Mouse (Mus musculus) forelimb bud, embryonic 11.5 days (tissue): Measurements from ENCODE around the gene Manf.

Source experiments
- DNase-seq: peaks from one replicate; pipeline ENCODE4 v3.0.0-alpha.2; 2012; ENCODE audit warnings: low read depth, low spot score

Manf gene

DNA sequence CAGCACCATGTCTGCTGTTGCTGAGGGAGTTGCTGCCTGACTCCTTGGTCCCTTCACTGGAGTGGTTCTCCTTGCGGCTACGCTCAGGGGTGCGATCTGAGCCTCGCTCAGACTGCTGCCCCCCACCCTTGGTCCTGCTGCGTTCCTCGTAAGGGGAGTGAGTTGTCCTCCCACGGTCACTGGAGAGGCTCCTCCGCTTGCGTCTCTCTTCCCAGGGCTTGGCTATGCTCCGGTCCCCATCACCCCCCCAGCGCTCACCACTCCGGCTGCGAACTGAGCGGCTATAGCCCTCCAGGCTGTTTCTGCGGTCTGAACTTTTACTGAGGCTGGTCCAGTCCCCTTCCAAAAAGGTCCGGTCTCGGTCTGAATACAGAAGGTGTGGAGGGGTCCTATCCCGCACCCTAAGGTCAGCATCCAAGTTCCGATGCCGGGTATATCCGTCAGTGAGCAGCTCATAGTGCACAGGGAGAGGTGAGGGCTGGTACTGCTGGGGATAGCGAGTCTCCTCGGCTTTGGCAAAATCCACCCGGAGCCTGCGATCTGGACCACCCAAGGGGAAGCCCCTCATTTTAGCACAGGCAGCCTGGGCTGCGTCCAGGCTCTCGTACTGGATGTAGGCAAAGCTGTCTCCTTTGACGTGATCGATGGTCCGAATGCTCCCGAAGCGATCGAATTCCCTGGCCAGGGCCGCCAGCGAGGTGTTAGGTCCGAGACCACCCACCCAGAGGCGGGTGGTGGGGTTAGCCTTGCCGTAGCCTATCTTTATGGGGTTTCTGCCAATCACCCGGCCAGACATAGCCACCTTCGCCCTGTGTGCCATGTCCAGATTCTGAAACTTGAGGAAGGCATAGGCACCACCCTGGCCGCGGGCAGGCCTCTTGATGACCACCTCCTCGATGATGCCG lies 6.5 kb downstream of the Manf start:
- DNase-seq = no peak

GRCm38 (mm10) chr9:106884306-106884705 lies 7.5 kb downstream of the Manf start:
- peak; percentile 33 for DNase-seq

DNA sequence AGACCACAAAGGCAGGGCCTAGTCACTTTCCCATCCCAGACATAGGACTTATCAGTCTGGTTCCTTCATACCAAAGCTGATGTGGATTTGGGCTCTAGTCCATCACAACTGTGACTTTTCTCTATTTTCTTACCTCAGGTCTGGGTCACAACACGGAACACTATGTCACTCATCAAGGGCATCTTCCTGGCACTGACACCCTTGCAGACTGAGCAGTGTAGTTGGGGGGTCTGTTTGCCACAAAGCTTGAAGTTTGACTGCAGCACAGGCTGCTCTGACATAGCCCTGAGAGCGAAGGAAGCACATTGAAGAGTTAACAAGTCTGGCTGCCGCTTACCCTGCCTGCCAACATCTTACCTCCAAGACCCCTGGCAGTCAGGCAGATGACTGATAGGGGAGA lies 8.7 kb downstream of the Manf start:
- DNase-seq = no peak

- DNase-seq = no peak
Observed at GRCm38 (mm10) chr9:106882176-106882575, 9.6 kb downstream of the Manf start.

- DNase-seq = no peak
Observed at GRCm38 (mm10) chr9:106881071-106881755, 10.6 kb downstream of the Manf start.

DNA sequence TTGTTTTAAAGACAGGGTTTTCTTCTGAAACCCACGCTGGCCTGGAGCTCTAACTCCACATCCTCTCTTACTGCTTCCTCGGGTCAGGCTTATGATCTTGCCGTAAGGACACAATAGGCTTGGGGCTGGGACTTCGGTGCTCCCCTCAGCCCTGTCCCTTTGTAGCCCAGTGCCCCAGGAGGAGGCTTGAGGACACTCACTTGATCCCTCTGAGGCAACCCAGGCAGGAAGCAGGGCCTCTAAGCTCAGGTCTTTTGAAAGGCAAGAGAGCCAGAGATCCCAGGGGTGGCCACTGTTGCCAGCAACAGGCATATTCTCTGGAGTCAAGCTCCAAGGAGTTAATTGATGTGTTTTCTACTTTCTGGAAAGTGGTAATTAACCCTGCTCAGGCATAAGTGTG lies 12.3 kb downstream of the Manf start:
- DNase-seq = no peak

- no peak for DNase-seq
Observed at GRCm38 (mm10) chr9:106876666-106877065, 15.1 kb downstream of the Manf start.

GRCm38 (mm10) chr9:106874216-106874615 lies 17.6 kb downstream of the Manf start:
- no peak for DNase-seq

GRCm38 (mm10) chr9:106858036-106858435 lies 33.7 kb downstream of the Manf start:
- DNase-seq = no peak

DNA sequence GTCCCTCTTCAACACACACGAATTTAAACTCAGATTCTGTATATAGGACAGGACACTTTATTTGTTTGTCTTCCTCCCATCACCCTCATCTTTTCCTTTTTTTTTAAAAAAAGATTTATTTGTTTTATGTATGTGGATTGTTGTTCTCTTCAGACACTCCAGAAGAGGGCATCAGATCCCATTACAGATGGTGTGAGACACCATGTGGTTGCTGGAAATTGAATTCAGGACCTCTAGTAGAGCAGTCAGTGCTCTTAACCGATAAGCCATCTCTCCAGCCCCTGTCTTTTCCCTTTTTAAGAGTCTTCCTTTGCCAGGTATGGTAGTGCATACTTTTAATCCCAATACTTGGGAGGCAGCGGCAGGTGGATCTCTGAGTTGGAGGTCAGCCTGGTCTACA lies 35.1 kb downstream of the Manf start:
- no peak for DNase-seq

- no peak for DNase-seq
Observed at GRCm38 (mm10) chr9:106842800-106843199, 49.0 kb downstream of the Manf start.

DNA sequence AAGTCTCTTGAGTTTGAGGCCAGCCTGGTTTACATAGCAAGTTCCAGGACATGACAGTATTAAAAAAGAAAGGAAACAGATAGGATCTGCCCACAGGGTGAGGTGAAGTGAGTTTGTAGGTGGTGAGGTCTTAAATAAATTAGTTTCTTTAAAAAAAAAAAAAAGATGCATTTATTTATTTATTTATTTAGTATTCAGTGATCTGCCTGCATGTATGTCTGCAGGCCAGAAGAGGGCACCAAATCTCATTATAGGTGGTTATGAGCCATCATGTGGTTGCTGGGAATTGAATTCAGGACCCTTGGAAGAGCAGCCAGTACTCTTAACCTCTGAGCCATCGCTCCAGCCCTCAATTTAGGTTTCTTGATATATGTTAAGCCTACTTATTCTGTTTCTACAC lies 51.2 kb downstream of the Manf start:
- DNase-seq = no peak

DNA sequence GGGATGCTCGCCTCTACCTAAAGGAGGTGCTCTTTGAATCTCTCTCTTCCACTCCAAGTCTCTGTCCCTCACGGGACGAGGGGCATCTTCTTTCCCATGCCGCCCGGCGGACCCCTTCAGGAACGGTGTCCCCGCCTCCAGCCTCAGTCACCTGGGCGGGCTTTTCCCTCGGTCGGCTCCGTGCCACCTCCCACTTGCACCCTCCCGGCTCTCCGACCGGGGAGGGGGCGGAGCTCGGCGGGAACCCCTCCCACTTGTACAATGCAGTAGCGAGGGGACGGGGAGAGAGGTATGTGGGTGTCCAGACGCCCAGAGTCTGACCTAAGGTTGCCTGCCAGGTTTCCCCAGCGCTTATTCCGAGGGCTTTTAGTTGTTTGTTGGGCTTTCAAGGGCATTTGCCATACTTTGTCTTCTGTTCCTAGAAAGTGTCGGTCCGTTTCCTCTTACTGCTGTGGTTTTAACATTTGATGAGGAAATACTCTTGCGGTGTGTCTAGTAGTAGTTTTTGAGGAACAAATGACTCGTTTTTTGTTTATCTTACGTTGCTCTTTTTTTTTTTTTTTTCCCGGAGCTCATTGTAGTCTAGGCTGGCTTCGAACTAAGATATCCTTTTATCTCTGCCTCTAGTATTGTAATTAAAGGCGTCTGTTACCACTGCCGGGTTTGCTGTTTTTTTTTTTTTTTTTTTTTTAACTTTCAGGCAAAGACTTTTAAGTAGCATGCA lies 69.2 kb downstream of the Manf start:
- DNase-seq = peak; percentile 88

DNA sequence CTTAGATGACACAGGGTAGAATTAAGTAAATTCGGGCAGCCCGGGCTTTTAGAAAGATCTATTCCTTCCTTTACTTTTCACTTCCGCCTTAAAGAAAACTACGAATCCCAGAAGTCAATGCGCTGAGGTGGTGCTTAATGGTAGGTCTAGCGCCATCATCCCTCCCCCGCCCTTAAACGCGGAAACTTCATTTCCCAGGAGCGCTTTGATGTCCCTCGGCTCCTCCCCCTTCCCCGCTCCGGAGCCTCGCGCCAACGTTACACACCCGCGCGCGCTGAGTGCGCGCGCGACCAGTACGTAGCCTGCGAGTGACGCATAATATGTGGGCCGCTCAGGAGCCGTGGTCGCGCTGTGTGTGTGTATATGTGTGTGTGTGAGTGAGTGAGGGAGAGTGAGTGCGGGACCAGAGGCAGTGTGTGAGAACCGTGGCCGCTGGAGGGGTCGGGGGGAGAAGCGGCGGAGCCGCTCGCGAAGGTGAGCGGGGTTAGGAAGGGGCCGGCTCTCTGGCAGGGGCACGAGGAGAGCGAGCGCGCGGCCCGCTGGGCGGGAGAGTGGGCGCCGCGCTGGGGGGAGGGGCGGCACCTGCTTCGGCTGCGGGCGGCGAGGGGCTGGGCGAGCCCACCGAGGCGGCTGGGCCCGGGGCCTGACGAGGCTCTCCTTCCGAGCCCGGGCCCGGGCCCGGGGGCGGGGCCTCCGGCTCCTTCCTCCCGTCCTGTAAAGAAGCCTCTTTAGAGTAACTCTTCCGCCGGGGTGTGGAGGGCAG lies 70.0 kb downstream of the Manf start, which contains the start of gene Dcaf1:
TSS of gene Dcaf1 (plus strand) at position 257 of the 763 bp plus-strand sequence.
- DNase-seq = peak; percentile 98

- DNase-seq = no peak
Observed at GRCm38 (mm10) chr9:106821050-106821617, 70.6 kb downstream of the Manf start.

DNA sequence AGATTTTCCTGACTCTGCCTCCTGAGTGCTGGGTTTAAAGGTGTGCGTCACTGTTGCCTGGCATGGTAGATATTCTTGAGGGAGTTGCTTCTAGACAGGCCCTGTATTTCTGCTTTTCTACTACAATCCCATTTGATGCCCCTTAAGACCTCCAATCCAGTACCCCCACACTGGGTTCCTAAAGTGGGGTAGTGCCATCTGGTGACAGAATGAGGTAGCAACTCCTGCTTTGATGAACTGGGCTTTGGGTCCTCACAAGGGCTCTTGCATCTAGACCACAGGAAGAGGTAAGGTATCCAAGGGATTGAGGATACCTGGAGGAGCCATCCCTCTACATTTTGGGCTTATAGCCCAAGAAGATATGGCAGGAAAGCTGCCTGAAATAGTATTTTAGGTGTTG lies 72.6 kb downstream of the Manf start:
- no peak for DNase-seq

DNA sequence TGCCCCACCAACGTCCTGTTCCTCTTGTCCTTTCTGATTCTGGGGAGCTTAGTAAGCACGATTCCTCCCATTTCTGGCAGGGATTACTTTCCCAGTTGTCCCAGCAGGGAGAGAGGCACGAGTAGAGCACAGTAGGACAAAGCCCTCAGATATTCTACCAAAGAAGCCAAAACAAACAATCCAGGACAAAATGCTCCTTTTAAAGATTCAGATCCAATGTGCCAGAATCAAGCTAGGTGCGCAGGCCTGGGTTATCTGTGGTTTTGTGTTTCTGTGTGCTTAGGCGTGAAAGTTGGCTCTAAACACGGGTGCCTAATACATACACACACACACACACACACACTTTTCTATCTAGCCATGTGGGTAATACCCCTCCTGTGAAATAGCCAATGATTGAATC lies 73.6 kb downstream of the Manf start:
- no peak for DNase-seq

DNA sequence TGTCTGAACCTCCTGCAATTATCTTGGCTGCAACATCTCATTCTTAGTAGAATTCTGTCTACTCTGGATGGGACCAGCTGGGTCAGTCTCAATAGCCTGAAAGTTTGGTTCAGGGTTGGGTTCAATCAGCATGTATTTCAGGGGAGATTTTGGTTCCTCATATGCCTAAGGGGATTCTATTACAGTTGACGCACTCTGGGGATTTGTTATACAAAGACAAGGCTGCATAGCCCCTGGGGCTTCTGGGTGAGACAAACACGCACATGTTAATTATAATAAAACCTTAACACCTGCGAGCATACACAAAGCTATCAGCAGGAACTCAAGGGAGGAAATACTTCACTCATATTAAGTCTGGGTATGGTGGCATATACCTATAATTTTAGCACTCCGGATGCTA lies 85.3 kb downstream of the Manf start:
- DNase-seq = no peak

DNA sequence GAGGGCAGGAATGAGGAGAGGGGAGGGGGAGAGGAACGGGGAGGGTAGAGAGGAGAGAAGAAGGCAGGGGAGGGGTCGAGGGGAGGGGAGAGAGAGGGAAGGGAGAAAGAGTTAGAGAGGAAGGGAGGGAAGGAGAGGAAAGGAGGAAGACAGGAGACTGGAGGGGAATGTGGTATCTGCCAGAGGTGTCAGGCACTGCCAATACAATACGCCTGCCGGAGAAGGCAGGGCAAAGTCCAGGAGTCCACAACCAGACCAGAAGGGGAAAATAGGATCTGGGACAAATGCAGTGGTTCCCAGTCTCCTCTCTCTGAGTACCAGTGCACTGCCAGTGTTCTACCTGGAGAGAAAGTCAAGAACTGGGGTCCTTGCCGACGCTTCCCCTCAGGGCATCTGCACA lies 100.9 kb downstream of the Manf start:
- no peak for DNase-seq

DNA sequence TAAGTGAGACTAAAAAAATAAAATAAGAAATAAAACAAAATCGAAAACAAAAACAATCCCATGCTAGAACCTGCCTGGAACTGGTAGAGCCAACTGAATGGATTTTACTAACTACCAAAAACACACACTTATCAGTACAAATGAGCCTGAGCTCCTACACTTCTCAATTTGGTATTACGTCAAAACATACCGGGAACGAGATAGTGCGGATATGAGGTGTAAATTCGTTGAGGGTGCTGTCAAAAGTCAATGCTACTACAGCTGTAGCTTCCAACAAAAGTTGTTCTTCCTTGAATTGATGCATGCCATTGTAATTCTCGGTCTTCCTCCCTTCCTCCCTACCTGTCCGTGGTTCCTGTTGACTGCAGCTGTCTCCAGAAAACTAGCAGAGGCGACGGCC lies 102.4 kb downstream of the Manf start:
- DNase-seq = no peak

- DNase-seq = peak; percentile 80
Observed at GRCm38 (mm10) chr9:106788812-106789321, 102.9 kb downstream of the Manf start, which contains the start of gene Rad54l2. Rad54l2 (minus strand) TSS chr9:106789194.
